Mouse (Mus musculus): ENCODE measurements around the gene Mrpl54. TPM values are rescaled to one million over a fixed set of nuclear protein-coding genes. Genes with fewer than 3 reads are reported as not detected.
"Not testable (repeated sequence)": the region's sequence is repeated elsewhere in the genome, so short reads cannot be mapped to it uniquely, and the experiment has no call there.

Mrpl54 gene
- total RNA-seq, 2 experiments from 2014 or later = 93.8 to 96.6 TPM

DNA sequence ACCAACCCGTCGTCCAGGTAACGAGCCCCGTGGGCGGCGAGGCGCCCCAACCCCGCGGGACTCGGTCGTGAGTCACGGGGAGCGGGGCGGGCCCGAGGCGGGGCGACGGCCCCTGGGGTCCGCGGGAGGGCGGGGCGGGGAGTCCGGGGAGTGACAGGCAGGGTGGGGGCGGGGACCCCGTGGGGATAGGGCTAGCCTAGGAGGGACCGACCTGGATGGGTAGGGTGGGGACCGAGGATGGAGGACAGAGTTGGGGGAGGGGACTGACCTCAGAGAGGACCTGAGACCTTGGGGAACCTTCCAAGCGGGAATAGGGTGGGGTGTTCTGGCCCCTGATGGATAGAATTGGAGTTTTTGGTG lies 33.5 kb downstream of the Mrpl54 start:
- DNase-seq (ENCODE audit: low spot score) = no peak
- intact Hi-C loops (cut with DNase I) = no loop called here

DNA sequence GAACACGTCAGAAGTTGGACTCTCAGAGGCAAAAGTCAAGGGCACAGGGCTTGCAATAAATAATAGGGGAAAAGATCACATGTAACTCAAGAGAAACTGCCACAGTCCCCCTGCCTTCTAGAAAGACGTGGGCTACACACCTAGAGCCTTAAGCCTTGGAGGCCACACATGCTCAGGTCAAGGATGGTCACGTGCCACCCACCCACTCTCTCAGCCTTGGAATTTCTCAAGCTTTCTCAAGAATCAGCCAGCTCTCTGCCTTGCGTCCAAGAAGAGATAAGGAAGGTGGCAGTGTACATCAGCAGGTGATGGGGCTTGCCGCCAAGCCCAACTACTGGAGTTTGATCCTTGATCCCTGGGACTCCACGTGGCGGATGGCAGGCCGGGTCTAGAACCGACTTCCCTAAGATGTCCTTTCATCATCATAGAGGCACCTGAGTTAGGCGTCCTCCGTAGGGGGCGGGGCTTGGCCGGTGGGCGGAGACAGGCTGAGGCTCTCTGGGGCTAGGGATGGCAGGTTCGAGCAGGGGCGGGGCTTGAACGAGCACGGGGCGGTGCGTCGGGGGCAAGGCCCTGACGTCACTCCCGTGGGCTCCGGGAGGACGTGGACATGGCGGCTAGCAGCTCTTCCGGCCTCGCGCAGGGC lies 34.0 kb downstream of the Mrpl54 start, which contains the start of gene Zfr2:
Gene Zfr2 (plus strand): TSS at position 576 of the 646 bp plus-strand sequence.
- DNase-seq (ENCODE audit: low spot score) = peak; percentile 75
- intact Hi-C loops (cut with DNase I) = no loop called here

DNA sequence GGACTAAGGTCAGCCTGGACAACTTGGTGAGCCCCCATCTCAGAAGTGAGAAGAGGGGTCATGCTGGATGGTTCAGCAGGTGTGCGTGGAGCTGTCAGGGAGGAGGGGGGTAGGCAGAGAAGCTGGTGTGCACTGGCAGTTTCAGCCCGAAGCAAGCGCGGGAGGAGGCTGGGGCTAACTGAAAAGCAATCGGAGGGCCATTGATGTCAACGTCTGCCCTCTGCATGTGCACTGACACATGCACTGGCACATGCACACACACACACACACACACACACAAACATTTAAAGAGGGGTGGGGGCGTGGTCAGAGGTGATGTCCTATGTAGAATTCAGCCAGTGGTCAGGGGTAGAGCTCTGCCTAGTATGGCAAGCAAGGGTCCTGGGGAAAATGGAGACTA lies 35.3 kb downstream of the Mrpl54 start:
- intact Hi-C loops (cut with DNase I) = no loop called here
- no peak for DNase-seq (ENCODE audit: low spot score)

DNA sequence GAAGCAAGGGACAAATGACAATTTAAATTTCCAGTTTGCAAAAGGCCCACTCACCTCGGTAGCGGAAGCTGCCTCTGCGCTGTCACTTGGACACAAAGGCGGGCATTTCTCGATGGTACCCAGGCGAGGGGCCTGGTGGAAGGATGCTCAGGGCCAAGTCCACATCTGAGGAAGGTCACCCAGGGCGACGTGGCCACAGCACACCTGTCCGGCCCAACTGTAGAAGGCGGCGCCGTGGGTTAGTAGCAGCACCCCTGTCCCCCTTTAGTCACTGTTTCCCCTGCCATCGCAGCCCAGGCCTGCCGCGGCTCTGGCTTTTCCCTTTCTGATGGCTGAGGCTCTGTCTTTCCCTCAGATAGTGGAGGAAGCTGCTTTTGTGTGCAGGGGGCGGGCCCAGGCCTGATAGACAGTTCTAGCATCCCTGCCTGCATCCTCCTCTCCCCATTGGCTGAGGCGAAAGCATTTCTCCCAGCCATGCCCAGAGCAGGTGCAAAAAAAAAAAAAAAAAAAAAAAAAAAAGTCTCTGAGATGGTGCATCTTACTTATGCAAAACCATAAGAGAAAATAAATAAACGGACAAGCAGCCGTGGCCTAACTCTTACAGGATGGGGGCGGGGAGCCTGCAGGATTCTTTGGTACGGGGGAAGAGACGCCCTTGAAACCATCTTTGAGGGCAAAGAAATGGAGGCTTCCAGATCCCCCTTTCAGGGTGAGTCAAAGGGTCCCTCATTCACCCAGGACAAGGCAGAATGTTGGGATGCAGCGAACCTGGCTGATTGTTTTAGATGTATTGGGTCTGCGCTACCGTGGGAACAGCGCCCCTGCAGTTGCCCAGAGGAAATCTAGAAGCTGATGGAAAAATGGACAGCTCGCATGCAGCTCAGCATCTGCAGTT lies 36.0 kb downstream of the Mrpl54 start, which contains the start of gene Atcay:
Gene Atcay (minus strand): TSS at position 396 of the 895 bp plus-strand sequence.
- intact Hi-C loops (cut with DNase I) = no loop called here
- no peak for DNase-seq (ENCODE audit: low spot score)

DNA sequence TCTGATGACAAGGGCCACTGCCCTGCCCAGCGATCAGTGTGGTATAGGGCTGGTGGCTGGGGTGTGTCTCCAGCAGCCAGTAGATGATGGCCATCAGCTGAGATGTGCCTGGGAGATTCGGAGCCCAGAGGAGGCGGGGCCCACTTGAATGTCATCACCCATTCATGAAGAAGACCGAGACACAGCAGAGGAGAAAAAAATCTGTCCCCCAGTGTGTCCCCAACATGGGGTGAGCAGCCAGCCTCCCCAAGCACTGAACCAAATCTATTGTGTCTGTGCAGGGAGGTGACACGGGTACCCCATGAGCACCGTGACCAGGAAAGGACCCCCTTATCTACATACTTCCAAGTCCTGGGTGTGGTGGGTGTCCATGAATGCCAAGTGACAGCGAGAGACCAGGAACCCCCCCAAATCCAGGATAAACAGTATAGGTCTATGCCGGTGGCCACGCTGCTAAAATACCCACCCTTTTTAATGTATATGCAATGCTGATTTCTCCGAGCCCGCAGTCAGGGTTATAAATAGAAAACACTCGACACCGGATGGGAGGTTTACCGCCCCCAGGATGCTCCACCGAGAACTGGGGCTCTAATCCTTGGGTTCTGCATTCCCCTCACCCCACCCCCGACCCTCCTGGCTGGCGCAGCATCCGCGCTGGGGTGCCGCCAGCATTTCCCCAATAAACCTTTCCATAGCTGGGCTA lies 36.8 kb downstream of the Mrpl54 start:
- intact Hi-C loops (cut with DNase I) = no loop called here
- no peak for DNase-seq (ENCODE audit: low spot score)

DNA sequence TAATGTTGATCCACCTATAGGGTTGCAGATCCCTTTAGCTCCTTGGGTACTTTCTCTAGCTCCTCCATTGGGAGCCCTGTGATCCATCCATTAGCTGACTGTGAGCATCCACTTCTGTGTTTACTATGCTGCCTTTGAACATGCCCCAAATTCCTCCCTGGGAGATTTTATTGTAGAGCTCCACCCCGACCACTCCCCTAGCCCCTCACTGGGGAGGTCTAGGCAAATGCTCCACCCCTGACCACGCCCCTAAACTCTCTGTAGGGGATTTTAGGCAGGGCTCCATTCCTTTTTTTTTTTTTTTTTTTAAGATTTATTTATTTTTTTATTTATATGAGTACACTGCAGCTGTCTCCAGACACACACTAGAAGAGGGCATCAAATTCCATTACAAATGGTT lies 43.0 kb downstream of the Mrpl54 start:
- DNase-seq (ENCODE audit: low spot score); intact Hi-C loops (cut with DNase I): not testable (repeated sequence)

DNA sequence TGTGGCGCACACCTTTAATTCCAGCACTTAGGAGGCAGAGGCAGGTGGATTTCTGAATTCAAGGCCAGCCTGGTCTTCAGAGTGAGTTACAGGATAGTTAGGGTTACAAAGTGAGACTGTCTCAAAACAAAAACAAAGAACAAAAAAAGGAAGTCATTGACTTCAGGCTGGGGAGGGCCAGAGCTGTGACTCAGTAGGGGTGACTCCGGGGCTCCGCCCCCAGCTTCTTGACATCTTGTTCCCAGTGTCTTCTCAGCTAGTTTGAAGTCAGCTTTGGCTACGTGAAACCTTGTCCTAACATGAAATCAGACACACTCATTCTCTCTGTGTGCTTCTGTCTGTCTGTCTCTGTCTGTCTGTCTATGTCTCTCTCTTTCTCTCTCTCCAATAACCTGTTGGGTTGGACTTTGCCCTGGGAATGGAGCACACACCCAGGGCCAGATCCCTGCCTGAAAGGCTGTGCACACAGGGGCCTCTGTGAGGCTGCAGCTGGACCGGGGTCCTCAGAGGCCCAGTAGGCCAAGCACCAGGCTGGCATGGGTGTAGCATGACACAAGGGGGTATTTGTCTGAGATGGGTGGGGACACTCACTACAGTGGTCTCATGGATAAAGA lies 45.2 kb downstream of the Mrpl54 start:
- intact Hi-C loops (cut with DNase I) = no loop called here
- no peak for DNase-seq (ENCODE audit: low spot score)

DNA sequence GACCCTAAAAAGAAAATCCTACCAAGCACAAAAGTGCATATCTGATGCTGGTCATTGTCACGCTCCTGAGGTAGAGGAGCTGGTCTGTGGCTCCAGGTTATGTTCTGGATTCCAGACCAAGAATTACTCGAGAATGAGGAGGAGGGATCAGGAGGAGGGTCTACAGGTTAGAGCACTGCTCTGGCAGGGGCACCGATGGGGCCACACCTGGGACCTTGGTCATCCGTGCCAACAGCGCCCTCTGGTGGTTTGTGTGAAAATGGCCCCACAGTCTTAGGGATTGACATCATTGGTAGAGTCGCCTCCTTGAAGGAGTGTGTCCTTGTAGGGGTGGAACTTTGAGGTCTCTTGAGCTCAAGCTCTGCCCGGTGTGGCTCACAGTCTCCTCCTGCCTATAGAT lies 48.8 kb downstream of the Mrpl54 start:
- no peak for DNase-seq (ENCODE audit: low spot score)
- intact Hi-C loops (cut with DNase I) = loop anchor here (1.0 kb wide), 1 partner anchor 20 kb away; no protein-coding TSS in a partner anchor

DNA sequence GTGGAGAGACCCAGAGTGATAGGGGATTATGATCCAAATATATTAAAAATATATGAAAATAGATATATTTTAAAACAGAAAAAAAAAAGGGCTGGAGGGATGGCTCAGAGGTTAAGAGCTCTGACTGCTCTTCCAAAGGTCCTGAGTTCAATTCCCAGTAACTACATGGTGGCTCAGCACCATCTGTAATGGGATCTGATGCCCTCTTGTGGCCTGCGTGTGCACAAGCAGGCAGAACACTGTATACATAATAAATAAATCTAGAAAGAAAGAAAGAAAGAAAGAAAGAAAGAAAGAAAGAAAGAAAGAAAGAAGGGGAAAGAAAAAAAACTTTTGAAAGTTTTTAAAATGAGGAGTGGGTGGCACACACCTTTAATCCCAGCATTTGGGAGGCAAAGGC lies 49.5 kb downstream of the Mrpl54 start:
- not testable (repeated sequence) for DNase-seq (ENCODE audit: low spot score)
- intact Hi-C loops (cut with DNase I) = loop anchor here (1.0 kb wide), 1 partner anchor 19 kb away; no protein-coding TSS in a partner anchor

DNA sequence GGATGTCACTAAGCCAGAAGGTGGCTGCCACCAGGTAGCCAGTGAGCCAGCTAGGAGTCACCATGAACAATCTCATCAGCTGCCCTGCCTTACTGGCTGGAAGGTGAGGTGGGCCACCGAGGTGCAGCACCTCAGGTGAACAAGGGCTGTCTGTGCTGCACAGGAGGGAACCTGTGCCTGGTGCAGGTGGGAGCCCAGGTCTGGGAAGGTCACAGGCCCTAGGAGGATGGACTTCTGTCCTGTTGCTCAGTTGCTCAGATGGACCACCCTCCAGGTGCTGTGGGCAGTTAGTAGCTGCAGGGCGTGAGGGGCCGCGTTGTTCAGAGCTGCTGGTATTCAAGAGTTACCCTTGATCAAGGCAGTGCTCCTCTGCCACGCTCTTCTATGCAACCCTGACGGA lies 49.9 kb downstream of the Mrpl54 start:
- intact Hi-C loops (cut with DNase I) = loop anchor here (1.0 kb wide), 1 partner anchor 19 kb away; no protein-coding TSS in a partner anchor
- no peak for DNase-seq (ENCODE audit: low spot score)

DNA sequence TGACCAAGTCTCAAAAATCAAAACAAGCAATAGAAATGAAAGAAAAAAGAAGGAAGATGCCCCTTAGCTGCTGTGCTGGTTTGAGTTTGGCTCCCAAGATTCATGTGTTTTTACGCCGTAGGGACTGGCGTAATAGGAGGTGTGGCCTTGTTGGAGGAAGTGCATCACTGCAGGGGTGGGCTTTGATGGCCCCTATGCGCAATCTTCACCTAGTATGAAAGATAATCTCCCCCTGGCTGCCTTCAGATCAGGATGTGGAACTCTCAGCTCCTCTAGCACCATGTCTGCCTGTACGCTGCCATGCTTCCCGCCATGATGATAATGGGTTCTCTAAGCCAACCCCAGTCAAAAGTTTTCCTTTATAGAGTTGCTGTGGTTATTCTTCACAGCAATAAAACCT lies 50.5 kb downstream of the Mrpl54 start:
- DNase-seq (ENCODE audit: low spot score) = no peak
- intact Hi-C loops (cut with DNase I) = no loop called here

Small RNA genes lying within 50 kb of the gene (microRNA-seq; reads per million reads assigned to microRNA genes)
- 41.7 reads per million, percentile 47 among the genes with 10 or more reads in this experiment for gene Mir3057

Other genes starting within 250 kb of the Mrpl54 start
- gene Diras1, start 241.3 kb downstream of the Mrpl54 start, total RNA-seq (2021) = not detected
- gene Slc39a3, start 229.5 kb downstream of the Mrpl54 start, total RNA-seq (2021) = 10 to 100 TPM; 14.0 to 14.3 TPM
- 10 to 100 TPM; 86.7 to 93.2 TPM for gene Sgta, start 206.8 kb downstream of the Mrpl54 start, total RNA-seq (2021)
- 10 to 100 TPM; 12.3 to 13.2 TPM for gene Thop1, start 196.9 kb downstream of the Mrpl54 start, total RNA-seq (2021)
- gene Creb3l3, start 168.1 kb downstream of the Mrpl54 start, total RNA-seq (2021) = 1 to 10 TPM in 1 of 2 experiments, under 1 TPM in 1; 0.87 to 1.2 TPM
- 100 to 1,000 TPM; 122 to 123 TPM for gene Map2k2, start 161.0 kb downstream of the Mrpl54 start, total RNA-seq (2021)
- 10 to 100 TPM; 34.5 to 42.2 TPM for gene Zbtb7a, start 131.7 kb downstream of the Mrpl54 start, total RNA-seq (2021)
- 10 to 100 TPM; 15.6 to 17.4 TPM for gene Pias4, start 99.0 kb downstream of the Mrpl54 start, total RNA-seq (2021)
- gene Eef2, start 90.3 kb downstream of the Mrpl54 start, total RNA-seq (2021) = 1,000 to 10,000 TPM in 1 of 2 experiments, 100 to 1,000 TPM in 1; 925 to 1,035 TPM
- 10 to 100 TPM; 26.4 to 28.7 TPM for gene Dapk3, start 83.9 kb downstream of the Mrpl54 start, total RNA-seq (2021)
- gene 4930442H23Rik, start 83.1 kb downstream of the Mrpl54 start, total RNA-seq (2021) = not detected
- gene Nmrk2, start 64.9 kb downstream of the Mrpl54 start, total RNA-seq (2021) = 10 to 100 TPM in 1 of 2 experiments, 1 to 10 TPM in 1; 6.9 to 13.4 TPM
- under 1 TPM; 0.05 to 0.06 TPM for gene Atcay, start 36.1 kb downstream of the Mrpl54 start, total RNA-seq (2021)
- gene Zfr2, start 33.8 kb downstream of the Mrpl54 start, total RNA-seq (2021) = 1 to 10 TPM; 2.2 to 2.8 TPM
- gene Matk, start 14.0 kb downstream of the Mrpl54 start, total RNA-seq (2021) = under 1 TPM; 0.42 to 0.61 TPM
- gene Apba3, start within 50 bp of the Mrpl54 start, total RNA-seq (2021) = 100 to 1,000 TPM in 1 of 2 experiments, 10 to 100 TPM in 1; 98.4 to 123 TPM
- gene Tjp3, start 24.6 kb upstream of the Mrpl54 start, total RNA-seq (2021) = not detected
- 10 to 100 TPM; 30.0 to 33.7 TPM for gene Pip5k1c, start 26.0 kb upstream of the Mrpl54 start, total RNA-seq (2021)
- 10 to 100 TPM; 13.5 to 16.6 TPM for gene Cactin, start 54.2 kb upstream of the Mrpl54 start, total RNA-seq (2021)
- 1 to 10 TPM; 4.8 to 5.7 TPM for gene Tbxa2r, start 61.8 kb upstream of the Mrpl54 start, total RNA-seq (2021)
- 1 to 10 TPM; 4.8 to 5.4 TPM for gene Gipc3, start 76.3 kb upstream of the Mrpl54 start, total RNA-seq (2021)
- gene Hmg20b, start 83.5 kb upstream of the Mrpl54 start, total RNA-seq (2021) = 10 to 100 TPM; 68.7 to 70.2 TPM
- gene Mfsd12, start 90.6 kb upstream of the Mrpl54 start, total RNA-seq (2021) = 10 to 100 TPM; 12.5 to 13.7 TPM
- 1 to 10 TPM in 1 of 2 experiments, under 1 TPM in 1; 0.78 to 1.2 TPM for gene 4930404N11Rik, start 98.9 kb upstream of the Mrpl54 start, total RNA-seq (2021)
- gene Fzr1, start 111.6 kb upstream of the Mrpl54 start, total RNA-seq (2021) = 10 to 100 TPM; 27.7 to 32.3 TPM
- gene Dohh, start 117.5 kb upstream of the Mrpl54 start, total RNA-seq (2021) = 10 to 100 TPM; 52.0 to 56.2 TPM
- gene Gm48551, start 117.5 kb upstream of the Mrpl54 start, total RNA-seq (2021) = under 1 TPM; 0.61 to 0.78 TPM
- gene Gm48552, start 122.1 kb upstream of the Mrpl54 start, total RNA-seq (2021) = under 1 TPM in 1 of 2 experiments, not detected in 1; 0.70 TPM
- 1 to 10 TPM; 2.0 TPM for gene Smim24, start 126.1 kb upstream of the Mrpl54 start, total RNA-seq (2021)
- 100 to 1,000 TPM; 110 to 130 TPM for gene Nfic, start 188.7 kb upstream of the Mrpl54 start, total RNA-seq (2021)
- under 1 TPM; 0.17 to 0.47 TPM for gene Celf5, start 215.8 kb upstream of the Mrpl54 start, total RNA-seq (2021)
- gene Ncln, start 229.5 kb upstream of the Mrpl54 start, total RNA-seq (2021) = 10 to 100 TPM; 65.3 to 65.6 TPM
- gene S1pr4, start 233.2 kb upstream of the Mrpl54 start, total RNA-seq (2021) = 1 to 10 TPM; 1.0 to 1.1 TPM

All from heart, postnatal 25 days (tissue).